Mouse (Mus musculus): ENCODE data around the gene Cavin3. TPM values are rescaled to one million over a fixed set of nuclear protein-coding genes. Genes with fewer than 3 reads are reported as not detected.

Cavin3 gene
- polyA plus RNA-seq (2014; fragmentation: Nextera tagmentation; extraction: Ambion mirVana), result 113 and 121 TPM in 2 replicates

DNA sequence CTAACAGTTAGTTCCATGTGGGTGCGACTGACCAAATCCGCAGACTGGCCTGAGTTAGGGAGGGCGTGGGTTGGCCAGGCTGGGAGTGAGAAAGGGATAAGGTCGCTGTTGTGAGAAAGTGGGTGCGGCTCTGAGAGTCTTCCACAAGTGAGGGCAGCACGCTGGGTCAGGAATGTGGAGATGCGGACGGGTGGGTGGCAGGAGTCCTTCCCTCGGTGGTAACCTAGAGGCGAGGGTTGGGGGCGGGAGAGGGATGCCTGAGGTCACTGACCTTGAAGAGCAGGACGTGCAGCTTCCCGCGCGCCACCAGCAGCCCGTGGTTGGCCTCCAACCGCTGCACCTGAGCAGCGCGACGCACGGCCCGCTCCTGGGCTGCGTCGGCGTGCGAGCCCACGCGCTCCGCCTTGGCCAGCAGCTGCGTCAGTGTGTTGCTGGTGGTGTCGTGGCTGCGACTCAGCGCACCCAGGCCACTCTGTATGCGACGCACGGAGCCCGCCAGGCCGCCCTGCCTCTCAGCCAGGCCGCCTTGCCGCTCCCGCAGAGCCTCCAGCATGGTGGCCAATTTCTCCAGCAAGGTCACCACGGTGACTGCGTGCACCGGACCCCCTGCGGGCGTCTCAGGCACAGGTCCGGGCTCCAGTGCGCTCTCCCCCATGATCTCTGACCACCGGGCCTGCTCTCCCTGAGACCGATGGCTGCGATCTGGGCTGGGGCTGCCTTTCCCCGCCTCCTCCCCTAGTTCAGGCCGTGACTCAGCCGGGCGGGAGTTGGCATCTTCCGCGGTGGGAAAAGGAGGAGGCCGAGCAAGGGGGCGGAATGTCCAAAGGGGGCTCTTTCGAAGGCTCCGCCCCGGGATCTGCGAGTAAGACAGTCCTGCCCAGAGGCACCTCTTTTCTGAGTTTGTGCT lies at the start of gene Cavin3:
Cavin3 (minus strand) TSS at position 796 of the 907 bp plus-strand sequence.
- Histone ChIP-seq H3K9me3 (ENCODE audit: control insufficient read depth, low read depth, low read length) (no peaks in the 10 kb centered on the region), H3K36me3 (ENCODE audit: control insufficient read depth, insufficient read depth, low read length) (no peaks in the 10 kb centered on the region), H3K4me3 (ENCODE audit: low read depth, low read length) (peak within 1 kb of the TSS; percentile 40), H3K9ac (replicated peaks; ENCODE audit: low read depth, low read length) (peak within 1 kb of the TSS; percentile 63), H3K4me2 (replicated peaks; ENCODE audit: low read depth, low read length) (peak within 1 kb of the TSS; percentile 66), H3K27me3 (ENCODE audit: control insufficient read depth, insufficient read depth, low read length) (no peaks in the 10 kb centered on the region), H3K4me1 (ENCODE audit: control insufficient read depth, insufficient read depth, low read length) (peaks cover 13% of the 10 kb centered on the region), H3K27ac (ENCODE audit: low read length) (peak within 1 kb of the TSS; percentile 71)
- peak; percentile 84 for ATAC-seq (ENCODE audit: insufficient number of reproducible peaks, insufficient read depth, low FRiP score, low read depth)
- 2% methylated on average over 63 of the region's 63 CpGs for WGBS

DNA sequence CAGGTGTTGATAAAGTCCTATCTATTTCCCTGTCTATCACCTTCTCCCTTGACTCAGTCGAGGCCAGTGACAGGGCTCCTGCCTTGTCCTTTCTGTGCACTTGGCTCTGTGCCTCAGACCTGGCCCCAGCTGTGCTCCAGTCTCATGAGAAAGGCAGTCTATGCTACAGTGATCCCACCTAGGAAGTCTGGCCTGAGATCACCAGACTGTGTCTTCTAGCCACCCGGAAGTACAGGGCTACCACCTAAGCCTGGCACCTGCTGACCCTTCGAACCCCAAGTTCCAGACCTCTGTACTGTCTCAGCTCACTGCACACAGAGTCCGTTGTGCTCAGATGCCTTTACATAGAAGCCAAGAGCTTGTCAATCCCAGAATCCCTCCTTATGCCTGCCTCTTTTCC lies 46.0 kb upstream of the Cavin3 start:
- Histone ChIP-seq H3K36me3 (ENCODE audit: control insufficient read depth, insufficient read depth, low read length) (no peaks in the 10 kb centered on the region), H3K4me2 (replicated peaks; ENCODE audit: low read depth, low read length) (no peak overlapping the region), H3K27ac (ENCODE audit: low read length) (no peak overlapping the region), H3K27me3 (ENCODE audit: control insufficient read depth, insufficient read depth, low read length) (no peaks in the 10 kb centered on the region), H3K4me1 (ENCODE audit: control insufficient read depth, insufficient read depth, low read length) (no peaks in the 10 kb centered on the region), H3K9ac (replicated peaks; ENCODE audit: low read depth, low read length) (no peak overlapping the region), H3K4me3 (ENCODE audit: low read depth, low read length) (no peak overlapping the region), H3K9me3 (ENCODE audit: control insufficient read depth, low read depth, low read length) (no peaks in the 10 kb centered on the region)
- WGBS, result 72% methylated on average over 4 of the region's 4 CpGs
- ATAC-seq (ENCODE audit: insufficient number of reproducible peaks, insufficient read depth, low FRiP score, low read depth), result no peak

DNA sequence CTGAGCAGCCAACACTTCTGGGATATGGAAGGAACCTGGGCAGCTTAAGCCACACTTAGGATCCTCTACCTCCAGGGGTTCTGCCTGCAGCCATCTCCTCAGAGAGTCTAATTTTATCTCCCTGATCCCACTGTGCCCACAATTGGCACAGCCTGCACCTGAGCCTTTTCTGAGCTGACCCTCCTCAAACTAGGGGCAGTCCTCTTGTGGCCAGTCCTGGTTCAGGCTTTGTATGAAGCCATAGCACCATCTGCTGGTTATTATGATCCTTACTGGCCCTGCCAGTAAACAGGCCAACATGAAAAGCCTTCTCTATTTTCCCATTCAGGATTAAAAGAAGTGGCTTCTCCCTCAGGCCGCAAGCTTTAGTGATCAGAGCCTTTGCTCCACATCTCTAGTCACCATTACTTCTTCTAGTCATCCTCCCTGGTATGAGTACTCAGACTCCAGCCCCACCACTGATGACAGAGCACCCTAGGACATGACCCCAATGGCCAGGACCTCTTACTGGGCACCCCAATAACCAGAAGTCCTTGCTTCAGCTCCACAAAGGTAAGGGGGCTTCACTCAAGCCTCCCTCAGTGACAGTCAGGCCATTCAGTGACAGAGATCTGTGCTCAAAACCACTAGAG lies 45.3 kb upstream of the Cavin3 start:
- H3K27ac ChIP-seq (ENCODE audit: low read length), result no peak overlapping the region
- 43% methylated on average over 1 of the region's 1 CpGs for WGBS
- ATAC-seq (ENCODE audit: insufficient number of reproducible peaks, insufficient read depth, low FRiP score, low read depth), result peak; percentile 54; the same call in 1 of the 2 replicates
- no peaks in the 10 kb centered on the region for H3K9me3 ChIP-seq (ENCODE audit: control insufficient read depth, low read depth, low read length)
- no peaks in the 10 kb centered on the region for H3K4me1 ChIP-seq (ENCODE audit: control insufficient read depth, insufficient read depth, low read length)
- no peaks in the 10 kb centered on the region for H3K36me3 ChIP-seq (ENCODE audit: control insufficient read depth, insufficient read depth, low read length)
- no peak overlapping the region for H3K4me3 ChIP-seq (ENCODE audit: low read depth, low read length)
- no peak overlapping the region for H3K9ac ChIP-seq (replicated peaks; ENCODE audit: low read depth, low read length)
- H3K27me3 ChIP-seq (ENCODE audit: control insufficient read depth, insufficient read depth, low read length), result no peaks in the 10 kb centered on the region
- H3K4me2 ChIP-seq (replicated peaks; ENCODE audit: low read depth, low read length), result no peak overlapping the region

DNA sequence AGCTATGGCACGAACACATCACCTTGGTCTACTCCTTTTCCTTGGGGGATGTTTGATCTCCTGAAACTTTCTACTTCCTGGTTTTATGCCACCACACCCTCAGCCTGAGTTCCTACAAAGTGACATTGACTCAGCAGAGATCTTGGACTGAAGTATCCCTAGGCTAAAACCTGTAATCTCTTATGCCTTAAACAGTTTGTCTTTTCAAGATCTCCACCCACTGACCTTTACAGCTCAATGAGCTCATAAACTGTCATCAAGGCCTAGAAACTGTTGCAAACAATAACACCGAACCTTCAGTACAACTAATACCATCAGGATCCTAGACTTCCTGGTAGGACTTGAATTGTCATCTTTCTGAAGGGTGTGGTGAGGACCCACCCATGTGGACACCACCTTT lies 42.1 kb upstream of the Cavin3 start:
- Histone ChIP-seq H3K4me2 (replicated peaks; ENCODE audit: low read depth, low read length) (no peak overlapping the region), H3K4me1 (ENCODE audit: control insufficient read depth, insufficient read depth, low read length) (no peaks in the 10 kb centered on the region), H3K9ac (replicated peaks; ENCODE audit: low read depth, low read length) (no peak overlapping the region), H3K4me3 (ENCODE audit: low read depth, low read length) (no peak overlapping the region), H3K36me3 (ENCODE audit: control insufficient read depth, insufficient read depth, low read length) (no peaks in the 10 kb centered on the region), H3K9me3 (ENCODE audit: control insufficient read depth, low read depth, low read length) (no peaks in the 10 kb centered on the region), H3K27me3 (ENCODE audit: control insufficient read depth, insufficient read depth, low read length) (no peaks in the 10 kb centered on the region), H3K27ac (ENCODE audit: low read length) (no peak overlapping the region)
- no peak for ATAC-seq (ENCODE audit: insufficient number of reproducible peaks, insufficient read depth, low FRiP score, low read depth)
- 88% methylated on average over 2 of the region's 2 CpGs for WGBS

DNA sequence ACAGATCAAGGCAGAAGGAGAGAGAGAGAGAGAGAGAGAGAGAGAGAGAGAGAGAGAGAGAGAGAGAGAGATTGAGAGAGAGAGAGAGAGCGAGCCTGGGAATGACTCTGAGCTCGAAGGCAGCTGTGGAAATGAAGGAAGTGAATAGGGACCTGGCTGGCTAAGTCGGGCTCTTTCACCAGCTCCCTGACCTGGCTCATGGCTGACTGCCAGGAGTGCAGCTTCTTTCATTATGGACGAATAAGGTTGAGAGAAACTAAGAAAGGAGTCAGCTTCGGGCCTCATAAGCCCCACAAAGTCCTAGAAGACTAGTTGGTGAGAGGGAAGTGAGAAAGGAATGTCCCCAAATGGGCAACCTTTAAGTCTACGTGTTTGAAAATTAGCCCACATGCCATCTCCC lies 38.1 kb upstream of the Cavin3 start:
- 39% methylated on average over 6 of the region's 6 CpGs for WGBS
- ATAC-seq (ENCODE audit: insufficient number of reproducible peaks, insufficient read depth, low FRiP score, low read depth), result no peak
- no peaks in the 10 kb centered on the region for H3K27me3 ChIP-seq (ENCODE audit: control insufficient read depth, insufficient read depth, low read length)
- H3K4me3 ChIP-seq (ENCODE audit: low read depth, low read length), result no peak overlapping the region
- H3K4me1 ChIP-seq (ENCODE audit: control insufficient read depth, insufficient read depth, low read length), result no peaks in the 10 kb centered on the region
- H3K9me3 ChIP-seq (ENCODE audit: control insufficient read depth, low read depth, low read length), result no peaks in the 10 kb centered on the region
- no peaks in the 10 kb centered on the region for H3K36me3 ChIP-seq (ENCODE audit: control insufficient read depth, insufficient read depth, low read length)
- no peak overlapping the region for H3K4me2 ChIP-seq (replicated peaks; ENCODE audit: low read depth, low read length)
- no peak overlapping the region for H3K9ac ChIP-seq (replicated peaks; ENCODE audit: low read depth, low read length)
- H3K27ac ChIP-seq (ENCODE audit: low read length), result no peak overlapping the region

DNA sequence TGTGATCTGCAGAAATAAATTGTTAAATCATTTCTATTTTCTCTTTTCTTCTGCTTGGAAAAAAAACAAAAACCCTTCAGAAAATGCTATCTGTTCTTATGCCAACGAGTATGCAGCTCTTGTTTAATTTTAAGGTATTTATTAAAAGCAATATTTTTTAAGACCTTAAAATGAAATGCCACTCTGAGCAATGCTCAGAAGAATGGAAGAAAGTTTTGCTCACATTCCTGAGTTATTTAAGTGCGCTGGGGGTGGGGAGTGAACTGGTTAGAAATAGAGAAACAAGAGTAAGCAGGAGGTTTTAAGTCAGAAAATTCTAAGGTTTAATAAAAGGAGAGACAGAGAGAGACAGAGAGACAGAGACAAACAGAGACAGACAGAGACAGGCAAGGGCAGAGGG lies 37.7 kb upstream of the Cavin3 start:
- no peaks in the 10 kb centered on the region for H3K4me1 ChIP-seq (ENCODE audit: control insufficient read depth, insufficient read depth, low read length)
- no peaks in the 10 kb centered on the region for H3K36me3 ChIP-seq (ENCODE audit: control insufficient read depth, insufficient read depth, low read length)
- ATAC-seq (ENCODE audit: insufficient number of reproducible peaks, insufficient read depth, low FRiP score, low read depth), result no peak
- WGBS, result 68% methylated on average over 2 of the region's 2 CpGs
- H3K4me3 ChIP-seq (ENCODE audit: low read depth, low read length), result no peak overlapping the region
- no peaks in the 10 kb centered on the region for H3K27me3 ChIP-seq (ENCODE audit: control insufficient read depth, insufficient read depth, low read length)
- no peak overlapping the region for H3K9ac ChIP-seq (replicated peaks; ENCODE audit: low read depth, low read length)
- H3K4me2 ChIP-seq (replicated peaks; ENCODE audit: low read depth, low read length), result no peak overlapping the region
- no peak overlapping the region for H3K27ac ChIP-seq (ENCODE audit: low read length)
- H3K9me3 ChIP-seq (ENCODE audit: control insufficient read depth, low read depth, low read length), result no peaks in the 10 kb centered on the region

DNA sequence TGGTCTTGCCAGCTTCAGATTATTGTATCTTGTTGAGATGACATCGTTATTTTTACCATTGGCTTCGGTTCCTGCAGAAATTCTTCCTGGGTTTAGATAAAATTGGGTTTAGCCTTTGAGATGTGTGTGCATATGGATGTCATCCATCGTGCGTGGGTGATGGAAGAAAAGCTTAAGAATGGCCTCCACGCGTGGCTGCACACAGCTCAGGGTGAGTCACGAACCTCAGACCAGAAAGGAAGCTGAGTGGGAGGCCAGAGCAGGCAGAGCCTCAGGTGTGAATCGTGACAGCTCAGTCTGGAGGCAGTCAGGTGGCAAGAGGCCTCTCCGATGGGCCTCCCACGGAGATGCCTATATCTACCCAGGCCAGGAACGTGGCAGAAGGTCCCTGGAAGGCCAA lies 37.2 kb upstream of the Cavin3 start:
- no peak overlapping the region for H3K4me2 ChIP-seq (replicated peaks; ENCODE audit: low read depth, low read length)
- H3K27me3 ChIP-seq (ENCODE audit: control insufficient read depth, insufficient read depth, low read length), result no peaks in the 10 kb centered on the region
- H3K36me3 ChIP-seq (ENCODE audit: control insufficient read depth, insufficient read depth, low read length), result no peaks in the 10 kb centered on the region
- no peaks in the 10 kb centered on the region for H3K4me1 ChIP-seq (ENCODE audit: control insufficient read depth, insufficient read depth, low read length)
- no peak for ATAC-seq (ENCODE audit: insufficient number of reproducible peaks, insufficient read depth, low FRiP score, low read depth)
- H3K27ac ChIP-seq (ENCODE audit: low read length), result no peak overlapping the region
- no peaks in the 10 kb centered on the region for H3K9me3 ChIP-seq (ENCODE audit: control insufficient read depth, low read depth, low read length)
- no peak overlapping the region for H3K4me3 ChIP-seq (ENCODE audit: low read depth, low read length)
- H3K9ac ChIP-seq (replicated peaks; ENCODE audit: low read depth, low read length), result no peak overlapping the region
- 64% methylated on average over 11 of the region's 11 CpGs for WGBS

DNA sequence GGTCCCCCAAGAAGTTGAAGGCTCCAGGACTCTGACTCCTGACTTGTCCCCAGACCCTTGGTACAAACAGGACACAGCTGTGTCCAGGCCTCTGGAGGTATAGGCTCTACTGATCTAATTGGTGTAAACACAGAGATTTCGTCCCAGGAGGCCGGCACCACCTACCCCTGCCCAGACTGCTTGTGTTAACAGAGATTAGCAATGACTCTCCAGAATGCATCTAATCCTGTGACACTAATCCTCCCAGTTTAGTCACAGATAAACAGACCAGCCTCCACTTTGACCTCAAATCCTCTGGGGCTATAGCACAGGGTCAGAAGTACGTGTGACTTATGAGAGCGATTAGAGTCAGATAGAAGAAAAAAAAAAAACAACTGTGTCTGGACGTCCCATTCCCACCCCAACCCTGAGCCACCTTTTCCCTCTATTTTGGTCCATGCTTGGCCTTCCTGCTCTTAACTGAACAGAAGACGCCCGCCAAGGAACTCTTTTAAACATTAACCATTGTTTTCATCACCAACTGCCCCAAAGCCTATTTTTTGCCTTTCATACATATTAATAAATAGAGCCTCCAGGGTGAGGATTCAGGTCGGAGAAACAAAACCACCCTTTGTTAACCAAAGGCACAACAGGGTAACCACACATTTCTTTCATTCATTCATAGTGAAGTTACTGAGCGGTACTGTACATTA lies 34.7 kb upstream of the Cavin3 start:
- H3K27me3 ChIP-seq (ENCODE audit: control insufficient read depth, insufficient read depth, low read length), result no peaks in the 10 kb centered on the region
- H3K27ac ChIP-seq (ENCODE audit: low read length), result no peak overlapping the region
- no peaks in the 10 kb centered on the region for H3K9me3 ChIP-seq (ENCODE audit: control insufficient read depth, low read depth, low read length)
- no peak for ATAC-seq (ENCODE audit: insufficient number of reproducible peaks, insufficient read depth, low FRiP score, low read depth)
- H3K4me3 ChIP-seq (ENCODE audit: low read depth, low read length), result no peak overlapping the region
- no peak overlapping the region for H3K9ac ChIP-seq (replicated peaks; ENCODE audit: low read depth, low read length)
- no peaks in the 10 kb centered on the region for H3K4me1 ChIP-seq (ENCODE audit: control insufficient read depth, insufficient read depth, low read length)
- no peaks in the 10 kb centered on the region for H3K36me3 ChIP-seq (ENCODE audit: control insufficient read depth, insufficient read depth, low read length)
- H3K4me2 ChIP-seq (replicated peaks; ENCODE audit: low read depth, low read length), result no peak overlapping the region
- 31% methylated on average over 9 of the region's 9 CpGs for WGBS

Measured in stomach, embryonic 14.5 days (tissue).